Mouse (Mus musculus): ENCODE measurements around the gene Atp13a2. TPM values are rescaled to one million over a fixed set of nuclear protein-coding genes. Genes with fewer than 3 reads are reported as not detected.

Gene Atp13a2
- polyA plus RNA-seq, 1 experiment from 2014 or later, result 15.6 TPM

DNA sequence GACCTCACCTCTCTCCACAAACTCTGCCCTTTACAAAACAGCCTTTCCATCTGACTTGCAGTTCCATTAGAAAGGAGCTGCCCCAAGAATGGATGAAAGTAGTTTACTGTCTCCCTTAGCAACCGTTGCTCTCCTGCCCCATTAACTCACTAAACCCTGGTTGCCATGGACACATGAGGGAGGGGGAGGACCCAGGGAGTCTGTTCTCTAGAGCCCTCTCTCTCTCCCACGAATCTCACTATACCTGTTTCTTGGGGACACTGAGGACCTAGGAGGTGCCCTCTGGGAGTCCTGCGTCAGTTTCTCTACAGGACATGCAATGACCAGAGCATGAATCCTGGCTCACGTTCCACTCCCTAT is 62.8 kb downstream of the Atp13a2 start:
- no peak for DNase-seq

DNA sequence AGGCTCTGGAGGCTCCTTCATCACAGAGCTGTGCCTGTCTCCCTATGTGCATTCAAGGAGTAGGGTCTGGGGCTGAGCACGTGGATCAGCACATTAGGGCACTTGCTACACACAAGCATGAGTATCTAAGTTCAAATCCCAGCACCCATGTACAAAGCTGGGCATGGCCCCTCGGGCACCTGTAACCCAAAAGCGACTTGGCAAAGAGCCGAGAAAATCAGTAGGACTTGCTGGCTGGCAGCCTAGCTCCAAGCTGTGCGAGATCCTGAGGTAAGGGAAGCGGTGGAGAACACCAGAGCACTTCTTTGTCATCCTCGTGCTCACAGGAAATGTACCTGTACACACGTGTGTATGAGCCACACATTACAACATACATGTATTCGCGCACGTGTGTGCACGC is 65.8 kb downstream of the Atp13a2 start:
- Histone ChIP-seq H3K4me2 (no peak overlapping the region), H3K4me3 (replicated peaks) (no peak overlapping the region), H3K9ac (no peak overlapping the region), H3K4me1 (replicated peaks) (peaks cover 11% of the 10 kb centered on the region), H3K27me3 (no peaks in the 10 kb centered on the region), H3K9me3 (replicated peaks) (no peaks in the 10 kb centered on the region), H3K27ac (no peak overlapping the region), H3K36me3 (peaks cover 7% of the 10 kb centered on the region; the same call in 1 of the 2 replicates)
- no peak for DNase-seq
- no peak for ATAC-seq (ENCODE audit: low read depth)
- WGBS (ENCODE audit: insufficient replicate concordance), result 81% methylated on average over 12 of the region's 12 CpGs

More for the DNA sequence above, 62.8 kb downstream of the Atp13a2 start:
- Histone ChIP-seq H3K27ac (no peak overlapping the region), H3K9me3 (replicated peaks) (no peaks in the 10 kb centered on the region), H3K4me2 (no peak overlapping the region), H3K4me3 (replicated peaks) (no peak overlapping the region), H3K9ac (no peak overlapping the region), H3K36me3 (peaks cover 3% of the 10 kb centered on the region; the same call in 1 of the 2 replicates), H3K27me3 (no peaks in the 10 kb centered on the region), H3K4me1 (replicated peaks) (peaks cover 11% of the 10 kb centered on the region)
- ATAC-seq (ENCODE audit: low read depth), result no peak
- WGBS (ENCODE audit: insufficient replicate concordance), result 62% methylated on average over 4 of the region's 4 CpGs

DNA sequence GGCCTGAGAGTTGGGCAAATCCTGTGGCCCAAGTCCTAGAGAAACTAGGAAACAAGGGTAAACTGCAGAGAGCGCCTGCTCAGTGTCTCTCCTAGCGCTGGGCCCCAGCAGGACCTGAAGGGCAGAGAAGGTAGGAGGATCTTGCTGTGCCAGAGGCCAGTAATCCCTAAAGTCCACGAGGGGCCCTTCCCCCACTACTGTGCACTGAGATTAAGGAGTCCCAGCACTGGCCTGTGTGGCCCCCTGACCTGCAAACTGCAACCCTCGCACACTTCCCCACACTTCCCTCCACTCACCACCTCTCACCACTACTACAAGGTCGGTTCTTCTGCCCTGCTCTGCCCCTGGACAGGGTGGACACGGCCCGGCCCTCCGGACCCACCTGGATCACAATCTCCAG is 66.5 kb downstream of the Atp13a2 start:
- peaks cover 7% of the 10 kb centered on the region; the same call in 1 of the 2 replicates for H3K36me3 ChIP-seq
- H3K27me3 ChIP-seq, result no peaks in the 10 kb centered on the region
- WGBS (ENCODE audit: insufficient replicate concordance), result 61% methylated on average over 8 of the region's 8 CpGs
- H3K27ac ChIP-seq, result no peak overlapping the region
- no peak overlapping the region for H3K4me3 ChIP-seq (replicated peaks)
- ATAC-seq (ENCODE audit: low read depth) (0 out of 2 replicates have a peak, but pooled peaks have one; percentile 9), DNase-seq (no peak)
- H3K9ac ChIP-seq, result 0 out of 2 replicates have a peak overlapping the region, but pooled peaks have one; percentile 17
- no peak overlapping the region for H3K4me2 ChIP-seq
- H3K4me1 ChIP-seq (replicated peaks), result peaks cover 11% of the 10 kb centered on the region
- H3K9me3 ChIP-seq (replicated peaks), result no peaks in the 10 kb centered on the region

DNA sequence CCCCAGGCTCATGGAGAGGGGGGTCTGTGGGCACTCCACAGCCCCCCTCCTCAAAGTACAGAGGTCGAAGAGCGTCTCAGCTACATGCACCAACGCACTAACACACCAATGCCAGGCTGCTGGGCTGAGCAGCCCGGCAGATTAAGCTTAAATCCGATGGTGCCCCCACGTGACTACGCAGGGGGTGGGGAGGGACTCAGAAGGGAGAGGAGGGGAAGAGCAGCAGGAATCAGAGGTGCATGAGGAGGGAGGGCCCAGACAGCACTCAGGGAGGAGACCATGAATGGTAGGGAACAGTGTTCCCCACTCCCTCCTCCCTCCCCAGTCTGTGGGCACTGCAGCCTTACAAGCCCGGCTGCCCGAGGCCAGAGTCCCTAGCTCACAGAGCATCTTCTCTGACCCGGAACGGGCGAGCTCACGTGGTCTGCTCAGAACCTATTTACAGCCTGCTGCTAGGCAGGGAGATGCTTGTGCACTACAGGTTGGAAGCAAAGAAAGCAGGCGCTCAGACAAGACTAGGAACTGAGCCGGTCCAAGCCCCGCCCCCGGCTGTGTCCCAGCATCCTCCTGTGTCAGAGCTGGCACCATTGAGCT is 67.0 kb downstream of the Atp13a2 start:
- Histone ChIP-seq H3K4me2 (no peak overlapping the region), H3K4me1 (replicated peaks) (peaks cover 11% of the 10 kb centered on the region), H3K4me3 (replicated peaks) (no peak overlapping the region), H3K27me3 (no peaks in the 10 kb centered on the region), H3K36me3 (peaks cover 7% of the 10 kb centered on the region; the same call in 1 of the 2 replicates), H3K9ac (0 out of 2 replicates have a peak overlapping the region, but pooled peaks have one; percentile 17), H3K27ac (no peak overlapping the region), H3K9me3 (replicated peaks) (no peaks in the 10 kb centered on the region)
- 62% methylated on average over 17 of the region's 17 CpGs for WGBS (ENCODE audit: insufficient replicate concordance)
- no peak for DNase-seq
- no peak for ATAC-seq (ENCODE audit: low read depth)

Other genes starting within 250 kb of the Atp13a2 start
- gene Padi6, start 244.2 kb upstream of the Atp13a2 start, polyA plus RNA-seq (2015; fragmentation: Nextera tagmentation; extraction: Ambion mirVana), result not detected in 2 replicates
- 0.36 and 0.37 TPM in 2 replicates for gene Padi4, start 212.6 kb upstream of the Atp13a2 start, polyA plus RNA-seq (2015; fragmentation: Nextera tagmentation; extraction: Ambion mirVana)
- gene Padi3, start 176.2 kb upstream of the Atp13a2 start, polyA plus RNA-seq (2015; fragmentation: Nextera tagmentation; extraction: Ambion mirVana), result 0.21 and 0.23 TPM in 2 replicates
- 0.03 and 0.06 TPM in 2 replicates for gene Padi1, start 141.1 kb upstream of the Atp13a2 start, polyA plus RNA-seq (2015; fragmentation: Nextera tagmentation; extraction: Ambion mirVana)
- 1.9 and 2.4 TPM in 2 replicates for gene Padi2, start 80.5 kb upstream of the Atp13a2 start, polyA plus RNA-seq (2015; fragmentation: Nextera tagmentation; extraction: Ambion mirVana)
- 242 TPM in 2 replicates for gene Sdhb, start 25.7 kb upstream of the Atp13a2 start, polyA plus RNA-seq (2015; fragmentation: Nextera tagmentation; extraction: Ambion mirVana)
- 21.8 and 22.5 TPM in 2 replicates for gene Mfap2, start 23.5 kb downstream of the Atp13a2 start, polyA plus RNA-seq (2015; fragmentation: Nextera tagmentation; extraction: Ambion mirVana)
- 0.48 and 0.59 TPM in 2 replicates for gene Crocc, start 73.7 kb downstream of the Atp13a2 start, polyA plus RNA-seq (2015; fragmentation: Nextera tagmentation; extraction: Ambion mirVana)
- gene Necap2, start 91.5 kb downstream of the Atp13a2 start, polyA plus RNA-seq (2015; fragmentation: Nextera tagmentation; extraction: Ambion mirVana), result 119 TPM in 2 replicates
- gene Spata21, start 101.5 kb downstream of the Atp13a2 start, polyA plus RNA-seq (2015; fragmentation: Nextera tagmentation; extraction: Ambion mirVana), result 0.13 TPM in 1 of 2 replicates, not detected in the other
- gene Szrd1, start 152.9 kb downstream of the Atp13a2 start, polyA plus RNA-seq (2015; fragmentation: Nextera tagmentation; extraction: Ambion mirVana), result 21.2 and 22.5 TPM in 2 replicates
- gene Fbxo42, start 161.0 kb downstream of the Atp13a2 start, polyA plus RNA-seq (2015; fragmentation: Nextera tagmentation; extraction: Ambion mirVana), result 13.9 and 14.2 TPM in 2 replicates
- gene Rsg1, start 227.1 kb downstream of the Atp13a2 start, polyA plus RNA-seq (2015; fragmentation: Nextera tagmentation; extraction: Ambion mirVana), result 2.1 and 2.2 TPM in 2 replicates

Measured in liver, embryonic 13.5 days (tissue).